12 mouse cellular contexts compared by ENCODE assay signal in genomic region chr13:76358720-76359119, GRCm38 (mm10). TPM values are rescaled to one million over a fixed set of nuclear protein-coding genes. Genes with fewer than 3 reads are reported as not detected.
A peak's percentile ranks its signal among the peaks of the same experiment; 100 is the strongest.
DNase-seq lines count a peak whose midpoint lies in the region; ATAC-seq and TF ChIP-seq lines count a peak whose summit lies in the region.
"Had no signal": no experiment of that assay in that cellular context is flagged by ENCODE, and none has a peak within 500 bp of the region (broad histone marks: within the 10 kb centered on the region; RNA-seq: fewer than 3 reads in every experiment).

No protein-coding gene starts in this region.

- no peaks in the 10 kb centered on the region for H3K27me3 ChIP-seq in kidney, embryonic 15.5 days
- H3K27me3 ChIP-seq in stomach, embryonic 14.5 days (ENCODE audit: control insufficient read depth, insufficient read depth, low read length), result no peaks in the 10 kb centered on the region
- H3K27me3 ChIP-seq in stomach, postnatal 0 days (ENCODE audit: control insufficient read depth, insufficient read depth, low read length), result no peaks in the 10 kb centered on the region
- no peaks in the 10 kb centered on the region for H3K27me3 ChIP-seq in forebrain, embryonic 16.5 days (replicated peaks; ENCODE audit: control insufficient read depth, insufficient read depth, low read length)
- H3K27me3 ChIP-seq: limb, embryonic 12.5 days; neural tube, embryonic 12.5 days; Patski had no signal

- no peak overlapping the region for H3K4me3 ChIP-seq in kidney, embryonic 15.5 days (replicated peaks)
- no peak overlapping the region for H3K4me3 ChIP-seq in stomach, embryonic 14.5 days (ENCODE audit: low read depth, low read length)
- H3K4me3 ChIP-seq in stomach, postnatal 0 days (ENCODE audit: low read depth, low read length), result no peak overlapping the region
- H3K4me3 ChIP-seq in forebrain, embryonic 16.5 days (replicated peaks; ENCODE audit: low read length), result no peak overlapping the region
- H3K4me3 ChIP-seq: heart, adult 2 months; limb, embryonic 12.5 days; neural tube, embryonic 12.5 days had no signal

- no peaks in the 10 kb centered on the region for H3K4me1 ChIP-seq in kidney, embryonic 15.5 days
- H3K4me1 ChIP-seq in stomach, embryonic 14.5 days (ENCODE audit: control insufficient read depth, insufficient read depth, low read length), result no peaks in the 10 kb centered on the region
- H3K4me1 ChIP-seq in stomach, postnatal 0 days (replicated peaks; ENCODE audit: control insufficient read depth, insufficient read depth), result no peaks in the 10 kb centered on the region
- H3K4me1 ChIP-seq in forebrain, embryonic 16.5 days (replicated peaks; ENCODE audit: control insufficient read depth, insufficient read depth, low read length), result no peaks in the 10 kb centered on the region
- H3K4me1 ChIP-seq: limb, embryonic 12.5 days; neural tube, embryonic 12.5 days had no signal

- no peak for TF ChIP-seq CTCF in stomach, postnatal 0 days (IDR thresholded peaks at IDR 0.05; ENCODE audit: low read depth)

- no peak overlapping the region for H3K4me2 ChIP-seq in kidney, embryonic 15.5 days
- H3K4me2 ChIP-seq in stomach, embryonic 14.5 days (replicated peaks; ENCODE audit: low read depth, low read length), result no peak overlapping the region
- no peak overlapping the region for H3K4me2 ChIP-seq in stomach, postnatal 0 days (replicated peaks; ENCODE audit: low read depth)
- no peak overlapping the region for H3K4me2 ChIP-seq in forebrain, embryonic 16.5 days (ENCODE audit: low read length)
- H3K4me2 ChIP-seq: limb, embryonic 12.5 days; neural tube, embryonic 12.5 days had no signal

- no peak overlapping the region for H3K27ac ChIP-seq in kidney, embryonic 15.5 days
- no peak overlapping the region for H3K27ac ChIP-seq in stomach, embryonic 14.5 days (ENCODE audit: low read length)
- H3K27ac ChIP-seq in stomach, postnatal 0 days (replicated peaks), result no peak overlapping the region
- no peak overlapping the region for H3K27ac ChIP-seq in forebrain, embryonic 16.5 days (ENCODE audit: low read length)
- H3K27ac ChIP-seq: heart, adult 2 months; limb, embryonic 12.5 days; neural tube, embryonic 12.5 days had no signal

- H3K36me3 ChIP-seq in kidney, embryonic 15.5 days, result no peaks in the 10 kb centered on the region
- H3K36me3 ChIP-seq in stomach, embryonic 14.5 days (ENCODE audit: control insufficient read depth, insufficient read depth, low read length), result no peaks in the 10 kb centered on the region
- H3K36me3 ChIP-seq in stomach, postnatal 0 days (ENCODE audit: control insufficient read depth, insufficient read depth, low read length), result no peaks in the 10 kb centered on the region
- no peaks in the 10 kb centered on the region for H3K36me3 ChIP-seq in forebrain, embryonic 16.5 days (ENCODE audit: control insufficient read depth, insufficient read depth)
- H3K36me3 ChIP-seq: limb, embryonic 12.5 days; neural tube, embryonic 12.5 days had no signal

- H3K9me3 ChIP-seq in kidney, embryonic 15.5 days (replicated peaks), result no peaks in the 10 kb centered on the region
- no peaks in the 10 kb centered on the region for H3K9me3 ChIP-seq in stomach, embryonic 14.5 days (ENCODE audit: control insufficient read depth, low read depth, low read length)
- no peaks in the 10 kb centered on the region for H3K9me3 ChIP-seq in stomach, postnatal 0 days (ENCODE audit: control insufficient read depth, low read length)
- H3K9me3 ChIP-seq in forebrain, embryonic 16.5 days (ENCODE audit: control insufficient read depth, low read length), result no peaks in the 10 kb centered on the region
- H3K9me3 ChIP-seq: limb, embryonic 12.5 days; neural tube, embryonic 12.5 days had no signal

- peak; percentile 12 to 36 for DNase-seq in kidney, postnatal 25 days
- DNase-seq in stomach, postnatal 0 days (ENCODE audit: low spot score), result no peak
- DNase-seq in urinary bladder, postnatal 14 days (ENCODE audit: low spot score), result no peak
- DNase-seq: heart, adult 2 months; kidney, postnatal 14 days had no signal

- H3K9ac ChIP-seq in kidney, embryonic 15.5 days, result no peak overlapping the region
- no peak overlapping the region for H3K9ac ChIP-seq in stomach, embryonic 14.5 days (replicated peaks; ENCODE audit: low read depth, low read length)
- H3K9ac ChIP-seq in stomach, postnatal 0 days (ENCODE audit: low read length), result no peak overlapping the region
- H3K9ac ChIP-seq in forebrain, embryonic 16.5 days (replicated peaks; ENCODE audit: low read depth, low read length), result no peak overlapping the region
- H3K9ac ChIP-seq: limb, embryonic 12.5 days; neural tube, embryonic 12.5 days had no signal

- ATAC-seq in kidney, embryonic 15.5 days (replicated peaks; ENCODE audit: low FRiP score), result no peak
- 0 out of 2 replicates have a peak, but pooled peaks have one; percentile 53 for ATAC-seq in stomach, embryonic 14.5 days (ENCODE audit: insufficient number of reproducible peaks, insufficient read depth, low FRiP score, low read depth)
- ATAC-seq in stomach, postnatal 0 days (ENCODE audit: low FRiP score, low TSS enrichment), result no peak
- peak; percentile 72 for ATAC-seq in forebrain, embryonic 16.5 days
- no peak for ATAC-seq in monocyte, adult 5-6 weeks (replicated peaks; ENCODE audit: insufficient number of reproducible peaks, low FRiP score, low TSS enrichment, poor library complexity, severe bottlenecking)
- ATAC-seq: Patski had no signal

- no peak for TF ChIP-seq EP300 in stomach, postnatal 0 days (optimal IDR thresholded peaks at IDR 0.05)

RNA-seq across cellular contexts. Expression of gene Mctp1, which starts 25.6 kb away (rescaled TPM):
- polyA plus RNA-seq in kidney, embryonic 15.5 days (2015; fragmentation: Nextera tagmentation; extraction: Ambion mirVana), result 0.30 and 0.53 TPM in 2 replicates
- polyA plus RNA-seq in stomach, embryonic 14.5 days (2014; fragmentation: Nextera tagmentation; extraction: Ambion mirVana), result 1.8 and 2.0 TPM in 2 replicates
- polyA plus RNA-seq in stomach, postnatal 0 days (2015; fragmentation: Nextera tagmentation; extraction: Ambion mirVana), result 1.1 and 1.2 TPM in 2 replicates
- 5.9 and 8.0 TPM in 2 replicates for polyA plus RNA-seq in forebrain, embryonic 16.5 days (2015; fragmentation: Nextera tagmentation; extraction: Ambion mirVana)
- total RNA-seq in monocyte, adult 5-6 weeks (2017), result 46.0 to 66.4 TPM (median 46.1 TPM) in 3 replicates

RNA-seq across cellular contexts. Expression of gene Fam81b, which starts 53.8 kb away (rescaled TPM):
- not detected in 2 replicates for polyA plus RNA-seq in kidney, embryonic 15.5 days (2015; fragmentation: Nextera tagmentation; extraction: Ambion mirVana)
- polyA plus RNA-seq in stomach, embryonic 14.5 days (2014; fragmentation: Nextera tagmentation; extraction: Ambion mirVana), result 0.14 TPM in 1 of 2 replicates, not detected in the other
- polyA plus RNA-seq in stomach, postnatal 0 days (2015; fragmentation: Nextera tagmentation; extraction: Ambion mirVana), result not detected in 2 replicates
- polyA plus RNA-seq in forebrain, embryonic 16.5 days (2015; fragmentation: Nextera tagmentation; extraction: Ambion mirVana), result 0.36 and 0.44 TPM in 2 replicates
- not detected in 3 replicates for total RNA-seq in monocyte, adult 5-6 weeks (2017)
- total RNA-seq: heart, adult 2 months had no signal
- polyA plus RNA-seq: limb, embryonic 12.5 days; neural tube, embryonic 12.5 days; Patski had no signal

Comparison
In these comparisons a context has a peak if more than half of its experiments do, and no peak if none do; other contexts are left out.
1. ATAC-seq: peak in stomach, embryonic 14.5 days (single experiment) and forebrain, embryonic 16.5 days (single experiment); none in kidney, embryonic 15.5 days (single experiment), stomach, postnatal 0 days (single experiment) and monocyte, adult 5-6 weeks (single experiment).
2. DNase-seq: peak in kidney, postnatal 25 days (2 of 2); none in stomach, postnatal 0 days (single experiment) and urinary bladder, postnatal 14 days (single experiment).